Mouse (Mus musculus) bone marrow macrophage, adult 2 months (primary cell): ENCODE data around the gene Treml1.

Experiments used
- CTCF ChIP-seq: IDR thresholded peaks from 2 replicates; pipeline ENCODE4 v1.5.1; 2012; ENCODE audit warnings: low read depth, mild to moderate bottlenecking, low read length, moderate library complexity
- POLR2A ChIP-seq: IDR thresholded peaks from 2 replicates; pipeline ENCODE4 v1.6.1; 2012; ENCODE audit warnings: mild to moderate bottlenecking, low read depth, low read length, borderline replicate concordance

- no peak for TF ChIP-seq POLR2A
- no peak for TF ChIP-seq CTCF
Measured at GRCm38 (mm10) chr17:48376102-48376501, 16.4 kb downstream of the Treml1 start.
